Mouse (Mus musculus): ENCODE measurements around the gene Gm11007.
"Not testable (repeated sequence)": the region's sequence is repeated elsewhere in the genome, so short reads cannot be mapped to it uniquely, and the experiment has no call there.

The Gm11007 gene

DNA sequence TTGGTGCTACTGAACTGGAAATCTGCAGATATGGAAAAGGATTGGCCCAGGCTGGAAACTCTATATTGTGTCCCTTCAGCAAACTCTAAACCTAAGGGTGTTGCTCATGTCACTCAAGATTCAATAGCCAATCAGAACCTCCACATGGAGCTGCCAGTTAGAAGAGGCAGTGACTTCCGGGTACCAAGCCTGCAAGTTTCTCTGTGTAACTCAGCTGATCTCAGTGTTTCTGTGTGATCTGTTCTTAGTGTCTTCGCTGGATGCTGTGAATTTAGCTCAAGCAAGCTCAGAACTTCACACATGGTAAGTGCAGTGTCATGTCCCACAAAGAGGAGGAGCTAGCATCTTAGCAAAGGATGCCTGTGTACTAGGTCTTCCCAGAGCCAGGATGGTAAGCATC lies at the start of gene Gm11007:
Gene Gm11007, plus strand, starts transcription at position 301 of the 400 bp plus-strand sequence.
- not testable (repeated sequence) for DNase-seq (ENCODE audit: low spot score)

All from retina, embryonic 14.5 days (tissue).